Mouse (Mus musculus): ENCODE results near the gene Plekhh2.

DNA sequence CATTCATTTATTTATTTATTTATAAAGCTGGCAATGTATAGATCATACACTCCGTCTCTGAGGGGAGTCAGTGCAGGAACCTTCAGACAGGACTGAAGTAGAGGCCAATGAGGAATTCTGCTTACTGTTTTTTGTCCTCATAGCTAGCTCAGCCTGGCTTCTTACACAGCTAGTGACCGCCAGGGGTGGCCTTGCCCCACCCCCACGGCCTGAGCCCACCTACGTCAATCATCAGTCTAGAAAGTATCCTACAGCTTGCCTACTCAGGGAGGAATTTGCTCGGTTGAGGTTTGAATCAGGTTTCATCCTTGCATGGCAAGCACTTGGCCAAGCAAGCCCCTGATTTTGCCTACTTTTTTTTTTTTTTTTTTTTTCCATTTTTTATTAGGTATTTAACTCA is 4.2 kb downstream of the Plekhh2 start:
- TF ChIP-seq CTCF (IDR thresholded peaks at IDR 0.05; ENCODE audit: borderline replicate concordance, insufficient read depth, low read length) (no peak), POLR2A (IDR thresholded peaks at IDR 0.05; ENCODE audit: low read depth, low read length) (no peak)
